Mouse (Mus musculus) brain, embryonic 14.5 days (tissue): Measurements from ENCODE around the gene Repin1.

Experiments used
- CTCF ChIP-seq: fragments of 200-500 bp; IDR thresholded peaks from 2 replicates; pipeline ENCODE4 v1.5.1; 2012; ENCODE audit warnings: inconsistent platforms, mild to moderate bottlenecking, moderate library complexity, borderline replicate concordance; ENCODE audit not compliant: insufficient read depth, insufficient read length; ENCODE audit errors: extremely low read depth
- POLR2A ChIP-seq: fragments of 200-500 bp; IDR thresholded peaks from 2 replicates; pipeline ENCODE4 v1.6.1; 2012; ENCODE audit warnings: mild to moderate bottlenecking, inconsistent platforms, borderline replicate concordance; ENCODE audit not compliant: poor library complexity, insufficient read depth, insufficient read length, severe bottlenecking; ENCODE audit errors: extremely low read depth

DNA sequence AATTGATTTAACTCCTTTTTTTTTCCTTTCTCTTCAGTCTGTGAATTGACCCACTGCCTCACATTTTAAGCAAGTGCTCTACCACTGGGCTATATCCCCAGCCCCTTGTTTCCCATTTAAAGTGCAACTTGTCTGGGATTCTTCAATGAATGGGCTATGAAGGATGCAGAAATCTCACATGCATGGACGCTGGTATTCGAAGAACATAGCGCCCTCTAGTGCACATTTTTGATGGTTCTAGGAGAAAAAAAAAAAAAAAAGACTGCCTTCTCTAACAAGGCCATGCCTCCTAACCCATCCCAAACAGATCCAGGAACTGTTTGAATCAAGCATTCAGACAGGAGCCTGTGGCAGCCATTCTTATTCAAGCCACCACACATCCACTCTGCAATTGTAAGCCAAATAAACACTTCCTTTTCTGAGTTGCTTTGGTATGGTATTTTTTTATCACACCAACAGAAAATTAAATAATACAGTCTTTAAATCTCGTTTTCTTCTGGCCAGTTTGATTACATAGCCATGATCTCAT lies 49.1 kb downstream of the Repin1 start:
- TF ChIP-seq CTCF (peak; percentile 50; the same call in 1 of the 2 replicates), POLR2A (no peak)
